Mouse (Mus musculus) adrenal gland, postnatal 10 days (tissue): ENCODE results near the gene Zfp599. TPM values are rescaled to one million over a fixed set of nuclear protein-coding genes. Genes with fewer than 3 reads are reported as not detected.

Source experiments
- DNase-seq: peaks from one replicate; pipeline ENCODE4 v3.0.0; 2021; ENCODE audit warnings: mixed read lengths
- total RNA-seq, 2 experiments: library from RNA; stranded (reverse); gene quantifications; 2 replicates each; pipeline ENCODE4 v1.2.3; 2021

Zfp599 gene
- total RNA-seq, 2 experiments from 2014 or later, result 0.90 to 1.3 TPM

DNA sequence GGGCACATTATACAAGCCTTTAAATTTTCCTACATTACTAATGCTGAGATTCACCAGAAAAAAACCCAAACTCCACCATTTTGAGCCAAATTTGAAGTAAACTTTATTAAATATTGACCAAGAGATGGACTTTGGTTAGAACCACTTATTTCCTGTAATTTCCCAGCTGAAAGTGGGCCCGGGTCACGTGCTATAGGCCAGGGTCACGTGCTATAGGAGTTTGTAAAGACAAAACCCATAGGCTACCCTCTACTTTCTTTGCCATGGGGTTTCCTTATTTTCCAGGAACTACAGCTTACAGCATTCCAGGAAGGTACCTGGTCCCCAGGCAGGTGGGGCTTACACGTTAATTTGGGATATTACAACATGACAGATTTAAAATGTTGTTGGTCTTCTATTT, 35.6 kb downstream of the Zfp599 start:
- no peak for DNase-seq

DNA sequence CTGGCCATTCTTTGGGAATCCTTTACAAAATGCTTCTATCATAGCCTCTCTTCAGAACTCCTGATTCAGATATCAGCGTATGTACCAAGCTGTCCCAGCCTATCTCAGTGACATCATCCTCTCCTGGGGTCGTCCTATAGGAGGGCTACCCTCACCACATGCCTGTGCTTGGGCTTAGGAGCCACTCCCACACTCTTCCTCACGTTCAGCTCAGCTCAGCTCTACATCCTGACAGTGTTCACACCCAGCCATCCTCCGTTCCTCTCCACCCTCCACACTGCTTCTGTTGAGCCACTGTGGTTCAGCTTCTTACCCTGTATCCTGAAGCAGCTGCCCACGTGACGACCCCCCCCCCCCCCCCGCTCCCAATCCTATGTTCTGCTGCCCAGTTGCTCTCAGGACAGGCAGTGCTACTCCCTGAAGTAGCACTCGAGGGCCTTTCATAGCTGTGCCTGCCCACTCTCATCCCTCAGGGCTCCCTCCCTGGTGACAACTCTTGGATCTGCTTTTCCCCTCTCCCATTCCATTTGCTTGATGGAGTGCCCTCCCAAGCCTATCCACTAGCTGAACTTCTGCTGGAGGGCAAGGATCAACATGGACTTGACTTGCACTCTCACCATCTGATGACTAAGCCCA, 41.7 kb downstream of the Zfp599 start:
- DNase-seq, result no peak

DNA sequence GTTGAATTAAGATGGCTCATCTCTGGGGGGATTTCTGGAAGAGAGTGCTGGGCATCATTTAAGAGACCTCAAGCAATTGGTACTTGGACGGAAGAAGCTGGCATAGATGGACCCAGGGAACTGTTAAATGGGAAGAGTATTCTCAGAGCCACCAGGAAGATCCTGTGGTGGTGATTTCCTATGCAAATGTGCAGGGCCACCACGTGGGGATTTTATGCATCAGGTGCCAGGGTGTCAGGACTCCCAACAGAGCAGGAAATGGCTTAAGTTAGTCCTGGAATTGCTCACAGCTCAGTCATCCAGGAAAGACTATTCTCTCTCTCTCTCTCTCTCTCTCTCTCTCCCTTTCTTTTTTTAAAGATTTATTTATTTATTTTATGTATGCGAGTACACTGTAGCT, 43.0 kb downstream of the Zfp599 start:
- no peak for DNase-seq

DNA sequence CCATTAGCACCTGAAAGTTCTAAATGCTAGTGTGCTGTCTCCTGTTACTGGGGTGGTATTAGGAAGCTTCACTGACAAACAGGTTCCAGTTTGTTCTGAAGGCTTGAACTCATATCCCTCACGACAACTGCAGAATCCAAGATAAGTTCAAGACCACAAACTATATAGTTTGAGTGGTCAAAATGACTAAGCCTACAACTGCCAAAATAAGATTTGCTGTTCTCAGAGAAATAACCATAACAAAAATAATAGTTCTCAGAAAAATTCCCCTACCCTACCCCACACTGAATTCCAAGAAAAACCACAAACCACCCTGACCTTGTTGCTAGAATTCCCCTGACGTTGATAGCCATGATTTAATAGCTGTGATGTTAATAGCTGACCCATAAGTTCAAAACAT, 45.1 kb downstream of the Zfp599 start:
- DNase-seq, result no peak

DNA sequence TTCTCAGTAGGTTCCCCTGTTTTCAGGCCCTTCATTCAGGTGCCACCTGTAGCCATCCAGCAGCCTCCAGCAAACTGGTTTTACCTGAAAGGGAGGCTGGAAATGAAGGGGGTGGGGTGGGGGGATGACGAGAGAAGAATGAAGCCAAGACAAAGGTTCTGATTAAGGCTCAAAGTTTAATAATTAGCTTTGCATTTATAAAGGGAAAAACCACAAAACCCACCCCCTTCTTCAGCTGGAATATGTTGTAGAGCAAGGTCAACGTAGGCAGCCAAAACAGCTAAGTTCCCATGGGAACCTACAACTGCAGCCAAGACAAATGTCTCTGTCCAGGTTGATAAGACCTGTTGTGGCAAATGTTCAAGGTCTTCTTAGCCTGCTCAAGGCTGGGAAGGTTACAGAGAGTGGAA, 45.9 kb downstream of the Zfp599 start:
- DNase-seq, result peak; percentile 61

Other genes starting within 250 kb of the Zfp599 start
- gene Elavl3, start 207.9 kb downstream of the Zfp599 start, total RNA-seq, result 1 to 10 TPM; 1.8 to 4.6 TPM
- not detected for gene Gm49318, start 188.6 kb downstream of the Zfp599 start, total RNA-seq
- 10 to 100 TPM in 1 of 2 experiments, 1 to 10 TPM in 1; 9.7 to 11.8 TPM for gene Zfp653, start 188.5 kb downstream of the Zfp599 start, total RNA-seq
- 10 to 100 TPM; 70.8 to 78.5 TPM for gene Ecsit, start 174.5 kb downstream of the Zfp599 start, total RNA-seq
- 10 to 100 TPM in 1 of 2 experiments, 1 to 10 TPM in 1; 1.4 to 12.9 TPM for gene Cnn1, start 160.7 kb downstream of the Zfp599 start, total RNA-seq
- gene Elof1, start 142.7 kb downstream of the Zfp599 start, total RNA-seq, result 10 to 100 TPM; 80.6 to 88.5 TPM
- gene Acp5, start 124.2 kb downstream of the Zfp599 start, total RNA-seq, result 10 to 100 TPM; 28.0 to 74.3 TPM
- 10 to 100 TPM; 46.4 to 54.9 TPM for gene Pigyl, start 103.0 kb downstream of the Zfp599 start, total RNA-seq
- gene Zfp872, start 71.8 kb downstream of the Zfp599 start, total RNA-seq, result 1 to 10 TPM in 1 of 2 experiments, under 1 TPM in 1; 0.78 to 1.7 TPM
- 10 to 100 TPM; 30.4 to 37.4 TPM for gene Zfp809, start 34.2 kb downstream of the Zfp599 start, total RNA-seq
- 10 to 100 TPM in 1 of 2 experiments, 1 to 10 TPM in 1; 9.2 to 12.4 TPM for gene Zfp810, start 47.8 kb upstream of the Zfp599 start, total RNA-seq
- 10 to 100 TPM; 15.8 to 19.8 TPM for gene Anln, start 129.3 kb upstream of the Zfp599 start, total RNA-seq
- gene 9530077C05Rik, start 151.6 kb upstream of the Zfp599 start, total RNA-seq, result 1 to 10 TPM; 4.3 to 5.2 TPM
- gene Gm17545, start 194.4 kb upstream of the Zfp599 start, total RNA-seq, result not detected
- gene Rp9, start 209.8 kb upstream of the Zfp599 start, total RNA-seq, result 10 to 100 TPM; 42.9 to 44.0 TPM
- gene Bbs9, start 215.8 kb upstream of the Zfp599 start, total RNA-seq, result 10 to 100 TPM; 12.0 to 16.4 TPM